Mouse (Mus musculus) liver, embryonic 12.5 days (tissue): ENCODE measurements around the gene Slc35e4. TPM values are rescaled to one million over a fixed set of nuclear protein-coding genes. Genes with fewer than 3 reads are reported as not detected.

Source experiments
- ATAC-seq: fragments of 200-750 bp; cut with Nextera tagmentation; 2 replicates; pipeline ENCODE4 v1.8.0; 2017; ENCODE audit warnings: moderate number of reproducible peaks, mild to moderate bottlenecking, moderate library complexity
- H3K27ac ChIP-seq: fragments of 300-500 bp; sonication (generic); 2 replicates; pipeline ENCODE4 v1.5.1; 2016; ENCODE audit warnings: mild to moderate bottlenecking
- H3K27me3 ChIP-seq: fragments of 300-500 bp; sonication (generic); replicated peaks from 2 replicates; pipeline ENCODE4 v1.6.1; 2016; ENCODE audit warnings: mild to moderate bottlenecking, moderate library complexity
- H3K36me3 ChIP-seq: fragments of 300-500 bp; sonication (generic); 2 replicates; pipeline ENCODE4 v1.6.1; 2016; ENCODE audit warnings: mild to moderate bottlenecking, moderate library complexity
- H3K4me1 ChIP-seq: fragments of 300-500 bp; sonication (generic); 2 replicates; pipeline ENCODE4 v1.6.1; 2016
- H3K4me2 ChIP-seq: fragments of 300-500 bp; sonication (generic); 2 replicates; pipeline ENCODE4 v1.6.1; 2016; ENCODE audit warnings: mild to moderate bottlenecking, moderate library complexity
- H3K4me3 ChIP-seq: fragments of 300-500 bp; sonication (generic); 2 replicates; pipeline ENCODE4 v1.5.1; 2016; ENCODE audit warnings: mild to moderate bottlenecking, moderate library complexity
- H3K9ac ChIP-seq: fragments of 300-500 bp; sonication (generic); 2 replicates; pipeline ENCODE4 v1.6.1; 2016; ENCODE audit warnings: mild to moderate bottlenecking, moderate library complexity
- H3K9me3 ChIP-seq: fragments of 300-500 bp; sonication (generic); replicated peaks from 2 replicates; pipeline ENCODE4 v1.6.1; 2016; ENCODE audit warnings: mild to moderate bottlenecking, moderate library complexity
- WGBS: fragments of 180-500 bp; shearing (Covaris S2); methylation state at CpG from one replicate; pipeline ENCODE4 v1.1.7; 2016; ENCODE audit not compliant: insufficient replicate concordance; 5-methylcytosine and 5-hydroxymethylcytosine counted together
- polyA plus RNA-seq: library from polyadenylated mRNA; unstranded; fragments of >200 nt; fragmentation: Nextera tagmentation; extraction: Ambion mirVana; gene quantifications from 2 replicates; pipeline ENCODE4 v1.2.1, GENCODE M21; 2016

Slc35e4 gene
- polyA plus RNA-seq, 1 experiment from 2014 or later = 0.86 TPM

DNA sequence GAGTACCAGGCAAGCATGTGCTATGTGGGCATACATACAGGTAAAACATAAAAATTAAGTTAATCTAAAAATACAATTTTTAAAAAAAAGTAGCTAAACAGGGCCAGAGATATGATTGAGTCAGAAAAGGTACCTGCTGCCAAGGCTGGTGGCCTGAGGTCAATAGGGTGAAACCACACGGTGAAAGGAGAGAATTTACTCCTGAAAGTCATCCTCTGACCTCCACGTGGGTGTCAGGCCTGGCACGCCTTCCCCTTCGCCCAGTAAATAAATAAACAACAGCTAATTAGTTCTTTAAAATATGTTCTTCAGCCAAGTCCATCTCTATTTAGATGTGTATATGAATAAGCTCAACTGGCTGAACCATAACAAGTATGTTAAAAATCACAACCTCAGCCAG is 54.1 kb downstream of the Slc35e4 start:
- no peak overlapping the region for H3K4me3 ChIP-seq
- no peaks in the 10 kb centered on the region for H3K36me3 ChIP-seq
- peaks cover 49% of the 10 kb centered on the region for H3K27me3 ChIP-seq
- H3K27ac ChIP-seq = no peak overlapping the region
- no peak for ATAC-seq
- no peak overlapping the region for H3K4me2 ChIP-seq
- H3K9me3 ChIP-seq = no peaks in the 10 kb centered on the region
- WGBS = 63% methylated on average over 4 of the region's 4 CpGs
- peaks cover 13% of the 10 kb centered on the region for H3K4me1 ChIP-seq
- no peak overlapping the region for H3K9ac ChIP-seq

DNA sequence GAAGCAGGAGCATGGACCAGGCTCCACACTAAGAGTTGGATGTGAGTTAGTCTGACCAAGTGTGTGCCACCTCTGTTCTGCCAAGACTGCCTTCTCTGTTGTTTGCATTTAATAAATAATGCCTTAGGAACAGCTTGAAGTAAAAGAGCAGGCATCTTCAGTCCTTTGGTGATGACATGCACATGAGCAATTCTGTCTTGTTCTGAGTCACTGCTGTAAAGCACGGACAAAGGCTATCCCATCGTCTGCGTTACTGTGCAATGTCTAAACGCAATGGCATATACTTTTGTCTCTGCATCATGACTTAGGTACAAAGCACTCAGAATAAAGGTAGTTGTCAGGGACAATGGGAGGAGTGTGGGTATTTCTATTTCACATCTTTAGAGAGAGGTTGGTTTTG is 54.7 kb downstream of the Slc35e4 start:
- Histone ChIP-seq H3K9me3 (no peaks in the 10 kb centered on the region; the same call in 1 of the 2 replicates), H3K4me2 (no peak overlapping the region), H3K27me3 (peaks cover 45% of the 10 kb centered on the region), H3K27ac (no peak overlapping the region), H3K36me3 (no peaks in the 10 kb centered on the region), H3K4me1 (peaks cover 13% of the 10 kb centered on the region), H3K4me3 (no peak overlapping the region), H3K9ac (no peak overlapping the region)
- ATAC-seq = no peak
- 81% methylated on average over 4 of the region's 4 CpGs for WGBS

DNA sequence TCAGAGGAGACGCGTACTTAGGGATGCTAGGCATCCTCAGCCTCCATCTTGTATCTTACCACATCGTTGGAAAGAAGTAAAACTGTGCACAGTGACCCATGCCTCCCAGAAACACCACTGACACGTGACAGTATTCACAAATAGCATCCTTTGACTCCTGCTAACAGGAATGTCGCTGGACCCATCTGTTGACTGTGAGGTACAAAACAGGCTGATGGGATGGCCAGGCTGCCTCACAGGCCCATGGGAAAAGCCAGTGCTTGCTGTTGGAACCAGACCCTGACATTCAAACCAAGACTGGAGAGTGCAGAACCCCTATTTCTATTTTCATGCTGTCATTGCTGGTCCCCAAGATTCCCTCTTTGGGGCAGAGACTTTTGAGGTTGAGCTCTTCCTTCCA is 56.6 kb downstream of the Slc35e4 start:
- Histone ChIP-seq H3K4me1 (no peaks in the 10 kb centered on the region), H3K4me3 (no peak overlapping the region), H3K36me3 (no peaks in the 10 kb centered on the region), H3K27ac (no peak overlapping the region), H3K9ac (no peak overlapping the region), H3K4me2 (no peak overlapping the region), H3K27me3 (peaks cover 26% of the 10 kb centered on the region), H3K9me3 (no peaks in the 10 kb centered on the region; the same call in 1 of the 2 replicates)
- no peak for ATAC-seq
- WGBS = 60% methylated on average over 5 of the region's 5 CpGs

Other genes with a start within 250 kb of the Slc35e4 start
- gene Osbp2, start 50.8 kb downstream of the Slc35e4 start, polyA plus RNA-seq = 0.15 and 0.20 TPM in 2 replicates
- 0.05 TPM in 1 of 2 replicates, not detected in the other for gene 4921536K21Rik, start 19.6 kb downstream of the Slc35e4 start, polyA plus RNA-seq
- gene Dusp18, start 19.4 kb downstream of the Slc35e4 start, polyA plus RNA-seq = 0.80 and 0.95 TPM in 2 replicates
- 14.0 and 14.5 TPM in 2 replicates for gene Tcn2, start 17.5 kb upstream of the Slc35e4 start, polyA plus RNA-seq
- gene Pes1, start 49.3 kb upstream of the Slc35e4 start, polyA plus RNA-seq = 72.0 and 74.0 TPM in 2 replicates
- 0.11 and 0.13 TPM in 2 replicates for gene 4930556J24Rik, start 62.1 kb upstream of the Slc35e4 start, polyA plus RNA-seq
- gene Gal3st1, start 69.0 kb upstream of the Slc35e4 start, polyA plus RNA-seq = 0.72 and 0.85 TPM in 2 replicates
- 0.62 and 0.71 TPM in 2 replicates for gene Sec14l4, start 116.8 kb upstream of the Slc35e4 start, polyA plus RNA-seq
- gene Sec14l3, start 150.2 kb upstream of the Slc35e4 start, polyA plus RNA-seq = not detected in 2 replicates
- 32.2 and 35.9 TPM in 2 replicates for gene Mtfp1, start 180.8 kb upstream of the Slc35e4 start, polyA plus RNA-seq
- 5.4 and 5.9 TPM in 2 replicates for gene Sec14l2, start 208.8 kb upstream of the Slc35e4 start, polyA plus RNA-seq
- 9.7 and 10.6 TPM in 2 replicates for gene Rnf215, start 220.5 kb upstream of the Slc35e4 start, polyA plus RNA-seq
- gene Ccdc157, start 245.6 kb upstream of the Slc35e4 start, polyA plus RNA-seq = 1.4 and 1.5 TPM in 2 replicates
- gene Sf3a1, start 245.7 kb upstream of the Slc35e4 start, polyA plus RNA-seq = 41.7 and 42.1 TPM in 2 replicates